Mouse (Mus musculus): Measurements from ENCODE around the gene Sephs1. TPM values are rescaled to one million over a fixed set of nuclear protein-coding genes. Genes with fewer than 3 reads are reported as not detected.

Sephs1 gene
- 10 to 100 TPM; 19.3 to 26.1 (median 24.4) TPM for total RNA-seq (2022)

DNA sequence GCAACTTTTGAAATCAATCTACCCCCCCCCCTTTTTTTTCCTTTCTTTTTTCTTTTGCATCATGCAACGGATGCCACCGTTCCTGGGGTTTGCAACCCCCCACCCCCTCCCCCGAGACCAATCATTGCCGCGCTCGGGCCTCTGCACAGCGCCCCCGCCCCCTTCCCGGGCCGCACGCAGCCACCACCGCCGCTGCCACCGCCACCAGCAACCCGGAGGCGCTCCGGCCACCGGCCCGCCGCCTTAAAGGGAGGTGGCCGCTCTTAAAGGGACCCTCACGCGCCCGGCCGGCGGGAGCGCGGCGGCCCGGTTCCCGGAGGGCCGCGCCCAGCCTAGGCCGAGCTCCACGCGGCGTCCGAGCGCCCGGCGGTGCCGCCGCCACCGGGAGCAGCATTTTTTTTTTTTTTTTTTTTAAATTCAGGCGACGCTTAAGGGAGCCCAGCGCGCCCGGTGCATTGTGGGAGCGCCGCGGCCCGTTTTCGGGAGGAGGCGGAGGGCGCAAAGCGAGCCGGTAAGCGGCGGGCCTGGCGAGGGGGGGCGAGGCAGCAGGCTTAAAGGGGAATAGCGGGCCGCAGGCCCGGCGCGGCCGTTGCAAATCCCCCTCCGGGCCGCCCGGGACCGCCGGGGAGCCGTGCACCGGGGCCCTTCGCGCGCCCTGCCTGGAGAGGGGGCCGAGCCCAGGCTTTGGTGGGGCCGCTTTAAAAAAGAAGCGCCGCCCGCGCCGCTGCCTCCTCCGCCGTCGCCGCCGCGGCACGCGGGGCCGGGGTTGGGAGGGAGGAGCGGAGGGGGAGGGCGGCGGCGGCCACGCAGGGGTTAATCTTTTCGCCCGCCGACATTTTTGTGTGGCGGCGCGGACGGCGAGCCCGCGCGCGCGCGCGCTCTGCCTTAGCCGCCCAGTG is at the start of gene Sephs1:
Sephs1 (plus strand) TSS at position 215 of the 899 bp plus-strand sequence.
- DNase-seq (ENCODE audit: low spot score in 2 of 2), result peak; percentile 68 to 79

DNA sequence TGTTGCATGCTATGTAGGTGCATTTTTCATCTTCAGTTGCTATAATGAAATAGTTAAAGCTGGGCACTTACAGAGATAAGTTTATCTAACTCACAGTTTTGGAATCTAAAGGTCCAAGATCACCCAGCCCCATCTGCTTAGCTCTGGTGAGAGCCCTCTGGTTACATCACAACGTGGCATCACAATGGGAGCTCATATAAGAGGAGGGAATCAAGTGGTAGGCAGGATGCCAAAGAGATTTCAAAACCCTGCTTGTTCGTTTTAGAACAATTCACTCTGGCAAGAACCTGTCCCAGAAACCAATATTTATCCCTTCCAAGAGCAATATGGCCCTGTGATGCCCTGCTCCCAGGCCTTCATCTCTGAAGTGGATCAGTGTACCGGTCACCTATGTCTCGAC is 49.2 kb upstream of the Sephs1 start:
- DNase-seq (ENCODE audit: low spot score in 2 of 2), result no peak

DNA sequence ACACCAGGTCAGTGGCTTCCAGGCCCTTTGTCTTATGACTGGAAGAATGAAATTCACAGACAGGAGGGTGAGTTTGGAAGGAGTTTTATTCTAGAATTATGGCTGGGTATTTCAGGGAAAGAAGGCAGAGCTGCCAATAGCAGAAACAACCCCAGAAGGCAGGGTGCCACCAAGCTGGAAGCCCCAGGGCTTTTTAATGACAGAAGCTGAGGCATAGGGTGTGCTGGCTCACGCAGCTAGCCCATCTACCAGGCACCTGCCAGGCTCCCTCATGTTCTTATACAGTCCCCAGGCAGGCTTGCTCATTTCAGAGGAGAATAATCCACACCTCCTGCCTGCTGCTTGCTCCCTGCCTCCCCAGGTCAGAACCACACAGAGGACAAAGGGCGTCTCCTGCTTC is 31.9 kb upstream of the Sephs1 start:
- DNase-seq (ENCODE audit: low spot score in 2 of 2), result no peak

DNA sequence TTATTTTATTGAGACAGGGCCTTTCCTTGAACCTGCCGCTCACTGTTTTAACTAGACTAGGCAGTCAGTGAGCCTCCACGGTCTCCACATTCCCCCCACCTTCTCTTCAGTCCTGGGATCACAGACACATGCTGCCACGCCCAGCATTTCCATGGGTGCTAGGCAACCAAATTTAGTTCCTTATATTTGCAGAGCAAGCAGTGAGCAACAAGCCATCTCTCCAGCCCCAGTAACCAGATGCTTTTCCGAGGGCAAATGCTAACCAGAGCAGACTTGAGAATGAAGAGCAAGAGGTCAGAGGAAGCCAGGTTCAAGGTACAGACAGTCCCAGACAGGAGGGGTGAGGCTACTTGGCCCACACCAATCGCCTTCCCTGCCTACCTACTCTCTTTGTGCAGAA is 24.2 kb upstream of the Sephs1 start:
- no peak for DNase-seq (ENCODE audit: low spot score in 2 of 2)

DNA sequence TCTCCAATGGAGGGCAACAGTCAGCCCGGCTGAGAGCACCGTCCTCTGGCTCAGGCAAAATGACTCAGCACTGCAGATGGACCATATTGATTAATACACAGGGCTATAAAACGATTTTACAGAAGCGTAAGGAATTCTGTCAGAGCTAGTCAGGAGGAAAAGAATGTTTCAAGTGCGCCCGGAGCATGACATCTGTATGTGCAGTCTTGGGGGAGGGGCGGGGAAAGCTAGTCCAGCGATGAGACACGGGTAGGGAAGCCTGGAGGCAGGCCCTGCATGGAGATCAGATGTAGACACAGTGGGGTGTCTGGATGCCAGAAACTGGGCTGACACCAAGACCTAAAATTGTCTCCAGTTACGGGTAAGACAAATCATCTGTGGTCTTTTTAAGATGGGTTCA is 23.2 kb upstream of the Sephs1 start:
- no peak for DNase-seq (ENCODE audit: low spot score in 2 of 2)

DNA sequence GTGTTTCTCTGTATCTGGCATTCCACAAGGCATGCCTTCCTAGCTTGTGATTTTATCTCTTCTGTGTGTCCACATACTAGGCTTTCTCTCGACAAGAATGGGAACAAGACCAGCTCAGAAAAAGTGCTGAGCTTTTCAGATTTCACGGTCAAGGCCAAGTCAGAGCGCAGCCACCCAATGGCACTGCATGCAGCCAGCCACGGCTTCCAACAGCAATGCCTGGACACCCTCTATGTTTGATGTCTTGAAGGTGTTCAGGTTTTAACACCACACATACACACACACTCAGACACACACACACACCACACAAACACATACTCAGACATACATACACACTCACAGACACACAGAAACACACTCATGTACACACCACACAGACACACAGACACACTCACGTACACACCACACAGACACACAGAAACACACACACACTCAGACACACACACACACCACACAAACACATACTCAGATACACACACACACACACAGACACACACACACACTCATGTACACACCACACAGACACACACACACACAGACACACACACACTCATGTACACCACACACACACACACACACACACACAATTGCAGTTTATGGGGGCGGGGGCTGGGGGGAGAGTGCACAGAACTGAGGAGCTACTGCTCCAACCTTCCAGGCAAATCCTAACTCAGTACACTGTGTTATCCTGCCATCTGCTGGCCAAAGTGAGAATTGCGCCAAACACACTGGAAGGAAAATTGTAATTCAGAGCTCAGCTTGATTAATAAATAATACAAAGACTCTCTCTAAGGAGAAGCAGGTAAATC is 17.2 kb upstream of the Sephs1 start:
- DNase-seq (ENCODE audit: low spot score in 2 of 2), result peak in 1 of 2 experiments; percentile 86

DNA sequence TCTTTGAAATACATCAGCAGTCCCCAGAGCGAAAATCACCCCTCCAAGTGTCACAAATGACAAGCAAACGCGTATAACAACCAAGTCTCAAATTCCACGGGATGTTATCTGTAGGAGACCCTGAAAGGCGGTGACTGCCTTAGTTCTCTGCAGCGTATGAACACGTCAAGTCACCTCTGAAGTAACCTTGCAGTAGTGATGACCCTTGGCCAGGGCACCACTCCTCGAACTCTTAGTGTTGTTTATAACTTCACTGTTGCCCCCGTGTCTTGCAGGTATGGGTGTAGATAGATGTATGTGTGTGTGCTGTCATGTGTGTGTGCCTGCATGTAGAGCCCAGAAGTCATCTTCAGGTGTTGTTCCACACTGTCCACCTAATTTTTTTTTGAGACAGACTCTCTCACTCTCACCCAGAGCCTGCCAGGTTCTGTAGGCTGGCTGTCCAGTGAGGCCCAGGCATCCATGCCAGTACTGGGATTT is 16.5 kb upstream of the Sephs1 start:
- no peak for DNase-seq (ENCODE audit: low spot score in 2 of 2)

DNA sequence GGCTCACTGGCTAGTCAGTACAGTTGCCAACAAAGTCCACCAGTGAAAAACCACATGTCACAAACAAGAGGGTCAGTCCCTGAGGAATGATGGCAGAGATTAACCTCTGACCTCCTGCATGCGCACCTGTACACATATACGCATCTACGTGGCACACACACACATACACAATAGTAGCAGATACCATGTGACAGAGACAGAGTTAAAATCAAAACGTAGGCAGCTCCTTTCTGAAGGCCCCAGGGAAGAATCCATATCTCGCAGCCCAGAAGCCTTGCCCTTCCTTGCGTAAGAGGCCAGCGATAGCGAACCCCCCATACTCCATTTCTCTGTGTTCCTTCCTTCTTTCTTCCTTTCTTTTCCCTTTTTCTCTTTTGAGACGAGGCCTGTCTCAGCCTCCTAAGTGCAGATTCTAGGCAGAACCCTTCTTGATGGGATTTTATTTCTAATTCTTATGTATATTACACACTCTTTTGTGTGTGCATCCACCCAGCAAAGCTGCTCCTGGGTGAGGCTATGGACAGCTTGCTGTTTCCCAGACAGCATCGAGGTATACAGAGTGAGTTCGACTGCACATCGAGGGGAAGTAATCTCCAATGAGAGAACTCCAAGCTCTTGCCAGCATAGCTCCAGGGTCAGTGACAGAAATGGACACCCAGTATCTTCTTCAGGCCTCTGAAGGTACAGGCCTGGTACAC is 13.2 kb upstream of the Sephs1 start:
- DNase-seq (ENCODE audit: low spot score in 2 of 2), result no peak

DNA sequence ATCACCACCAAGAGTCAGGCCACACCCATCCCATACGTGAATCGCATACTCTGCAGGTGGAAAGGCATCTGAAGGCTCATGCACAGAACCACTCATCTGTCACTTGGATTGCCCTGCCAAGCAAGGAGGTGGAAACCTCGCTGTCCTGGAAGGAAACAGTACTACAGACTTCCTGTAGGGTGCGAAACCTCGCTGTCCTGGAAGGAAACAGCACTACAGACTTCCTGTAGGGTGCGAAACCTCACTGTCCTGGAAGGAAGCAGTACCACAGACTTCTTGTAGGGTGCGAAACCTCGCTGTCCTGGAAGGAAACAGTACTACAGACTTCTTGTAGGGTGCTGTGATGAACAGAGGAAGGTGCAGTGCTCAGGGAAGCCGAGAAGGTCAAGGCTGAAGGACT is 8.6 kb upstream of the Sephs1 start:
- no peak for DNase-seq (ENCODE audit: low spot score in 2 of 2)

DNA sequence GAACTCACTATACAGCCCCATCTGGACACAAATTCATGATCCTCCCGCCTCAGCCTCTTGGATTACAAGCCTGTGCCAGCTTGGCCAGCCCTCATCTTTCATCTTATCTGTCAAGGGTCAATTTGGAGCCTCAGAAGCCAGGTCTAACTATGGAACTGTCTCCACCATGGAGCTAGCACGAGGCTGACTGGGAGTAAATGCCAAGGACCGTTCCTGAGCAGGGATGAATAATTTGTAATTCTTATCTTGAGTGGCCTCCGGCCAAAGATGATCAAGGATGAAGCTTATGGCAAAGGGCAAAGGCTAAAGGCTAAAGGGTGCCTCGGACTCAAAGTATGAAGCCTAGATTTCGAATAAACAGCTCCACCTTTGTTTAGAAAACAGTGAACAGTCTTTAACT is 8.0 kb upstream of the Sephs1 start:
- DNase-seq (ENCODE audit: low spot score in 2 of 2), result no peak

DNA sequence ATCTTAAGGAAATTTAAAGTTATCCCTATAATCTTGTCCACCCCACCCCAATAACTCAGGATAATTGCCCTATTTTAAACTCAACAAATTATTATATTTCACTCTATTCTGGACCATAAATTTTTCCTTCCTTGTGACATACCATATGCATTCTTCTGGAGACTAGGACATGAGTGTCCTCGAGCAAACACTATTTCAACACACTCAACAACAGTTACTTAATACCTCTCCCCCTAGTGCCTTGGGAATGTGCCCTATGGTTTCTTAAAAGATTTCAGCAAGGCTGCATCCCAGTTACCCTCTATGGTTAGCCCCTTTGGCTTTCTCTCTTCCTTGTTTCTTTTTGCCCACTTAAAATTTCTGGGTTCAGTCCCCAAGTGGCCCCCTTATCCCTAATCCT is 6.3 kb upstream of the Sephs1 start:
- no peak for DNase-seq (ENCODE audit: low spot score in 2 of 2)

DNA sequence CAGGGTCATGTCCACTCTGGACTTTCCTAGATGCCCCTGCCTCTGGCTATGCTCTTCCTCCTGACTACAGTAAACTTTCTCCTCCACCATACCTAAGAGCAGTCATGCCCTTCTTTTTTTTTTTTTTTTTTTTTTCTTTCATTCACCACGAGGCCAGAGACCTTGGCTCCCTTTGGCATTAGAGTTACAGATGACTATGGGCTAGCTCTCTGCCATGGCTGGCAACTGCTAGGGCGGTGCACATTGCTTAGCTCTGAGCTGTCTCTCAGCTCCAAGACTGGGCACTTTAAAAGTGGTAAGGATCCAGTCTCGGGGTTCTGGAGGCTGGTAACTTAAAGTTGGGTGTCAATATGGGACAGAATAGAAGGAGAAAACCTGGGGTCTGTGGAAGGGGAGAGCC is 5.2 kb upstream of the Sephs1 start:
- no peak for DNase-seq (ENCODE audit: low spot score in 2 of 2)

DNA sequence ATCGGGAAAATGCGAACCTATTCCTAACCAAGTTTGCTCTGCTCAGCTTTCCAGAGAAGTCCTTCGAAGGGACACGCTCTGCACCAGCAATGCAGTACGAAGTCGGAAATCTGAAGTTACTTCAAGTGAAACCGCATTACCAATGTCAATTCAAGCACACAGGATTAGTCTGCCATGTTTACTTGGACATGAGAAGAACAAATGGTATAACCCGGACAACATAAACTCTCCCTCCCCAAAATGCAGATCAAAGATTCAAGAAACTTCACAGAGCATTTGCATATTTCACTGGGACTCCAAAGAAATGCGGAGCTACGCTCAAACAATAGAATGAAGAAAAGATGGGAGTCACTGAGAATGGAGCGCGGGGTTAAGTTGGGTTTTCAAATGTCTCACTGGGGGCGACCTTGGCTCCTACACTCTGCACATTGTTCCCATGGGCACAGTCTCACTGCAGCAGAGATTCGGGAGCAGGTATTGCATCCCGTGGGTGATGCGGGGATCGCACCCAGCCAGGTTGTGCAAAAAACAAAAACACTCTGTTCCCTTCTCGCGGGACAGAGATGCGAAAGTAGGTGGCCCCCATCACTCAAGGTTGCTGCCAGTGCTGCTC is 521 bp upstream of the Sephs1 start:
- DNase-seq (ENCODE audit: low spot score in 2 of 2), result peak; percentile 26 to 30

DNA sequence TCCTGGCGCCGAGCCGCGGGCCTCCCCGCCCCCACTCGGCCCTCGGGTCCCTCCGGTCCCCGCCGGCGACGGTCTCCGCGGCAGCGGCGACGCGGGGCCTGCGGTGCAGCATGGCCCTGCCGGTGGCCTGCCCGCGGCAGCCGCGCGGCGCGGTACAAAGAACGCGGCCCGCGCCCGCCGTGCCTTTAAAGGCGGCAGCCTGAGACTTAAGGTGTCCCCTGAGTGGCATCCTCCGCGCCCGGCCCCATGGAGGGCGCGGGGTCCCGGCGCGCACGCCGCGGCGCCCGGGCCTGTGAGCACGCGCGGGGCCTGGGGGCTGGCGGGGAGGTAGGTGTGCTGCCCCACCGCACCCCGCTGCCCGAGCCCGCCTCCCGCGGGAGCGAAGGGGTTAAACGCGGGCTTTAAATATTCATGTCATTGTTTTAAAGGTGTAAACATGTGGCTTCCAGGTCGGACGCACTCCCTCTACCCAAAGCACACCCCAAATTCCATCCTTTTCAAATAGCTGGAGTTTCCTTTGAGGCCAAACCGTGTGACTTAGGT is 956 bp downstream of the Sephs1 start:
- peak; percentile 58 to 61 for DNase-seq (ENCODE audit: low spot score in 2 of 2)

DNA sequence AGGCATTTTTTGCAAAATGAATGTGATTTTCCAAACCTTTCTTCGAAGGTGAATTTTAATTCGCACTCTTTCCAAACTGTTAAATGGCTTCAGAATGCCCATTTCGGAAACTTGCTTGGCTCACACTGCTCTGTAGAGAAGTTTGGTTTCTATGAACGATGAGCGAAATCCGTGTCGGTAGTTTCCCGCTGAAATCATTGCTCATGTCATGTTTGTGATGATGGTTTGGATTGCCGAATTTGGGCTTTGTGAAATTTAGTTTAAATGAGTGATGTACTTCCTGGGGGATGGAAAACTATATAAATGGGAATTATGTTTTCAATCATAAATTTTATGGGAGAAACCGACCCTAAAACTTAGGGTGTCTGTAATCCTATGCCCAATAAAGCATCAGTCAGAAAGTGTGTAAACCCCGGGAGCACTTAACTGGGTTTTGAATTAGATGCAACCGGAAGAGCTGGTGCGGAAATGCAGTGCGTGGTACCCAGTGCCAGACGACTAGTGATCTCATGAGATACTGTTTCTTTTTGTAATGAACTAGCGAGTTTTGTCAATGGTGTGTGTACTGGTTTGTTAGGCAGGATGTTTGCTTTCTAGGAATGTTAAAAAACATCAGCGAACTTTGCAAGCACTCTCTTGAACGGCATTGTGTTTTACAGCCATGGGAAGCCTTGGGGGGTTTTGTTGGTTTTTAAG is 1.8 kb downstream of the Sephs1 start:
- DNase-seq (ENCODE audit: low spot score in 2 of 2), result no peak

DNA sequence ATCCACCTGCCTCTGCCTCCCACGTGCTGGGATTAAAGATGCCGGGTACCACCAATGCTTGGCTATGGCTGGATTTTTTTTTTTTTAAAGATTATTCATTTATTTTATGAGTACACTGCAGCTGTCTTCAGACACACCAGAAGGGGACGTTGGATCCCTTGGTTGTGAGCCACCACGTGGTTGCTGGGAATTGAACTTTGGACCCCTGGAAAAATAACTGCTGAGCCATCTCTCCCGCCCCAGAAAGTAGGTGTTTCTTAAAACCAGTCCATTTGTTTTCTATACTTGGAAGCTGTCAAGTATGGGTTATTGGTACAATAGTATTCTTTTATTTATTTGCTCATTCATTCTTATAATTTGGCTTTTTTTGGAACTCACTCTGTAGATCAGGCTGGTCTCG is 5.5 kb downstream of the Sephs1 start:
- no peak for DNase-seq (ENCODE audit: low spot score in 2 of 2)

DNA sequence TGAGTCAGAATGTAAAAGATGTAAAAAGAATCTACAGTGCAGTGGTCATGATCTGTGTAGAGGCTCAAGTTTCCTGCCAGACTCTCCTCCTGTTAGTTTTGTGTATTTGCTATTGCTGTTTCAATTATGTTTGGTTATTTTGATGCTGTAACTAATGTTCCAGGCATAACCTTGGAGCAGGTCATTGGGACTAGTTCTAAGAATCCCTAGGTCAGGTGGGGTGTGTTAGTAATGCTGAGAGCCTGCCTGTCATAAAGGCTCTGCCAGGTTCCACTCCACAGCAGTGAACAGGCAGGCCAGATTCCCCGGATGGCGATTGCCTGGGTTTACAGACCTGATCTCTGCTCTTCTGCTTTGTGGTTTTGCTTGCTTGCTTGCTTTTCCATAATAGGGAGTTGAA is 14.2 kb downstream of the Sephs1 start:
- no peak for DNase-seq (ENCODE audit: low spot score in 2 of 2)

DNA sequence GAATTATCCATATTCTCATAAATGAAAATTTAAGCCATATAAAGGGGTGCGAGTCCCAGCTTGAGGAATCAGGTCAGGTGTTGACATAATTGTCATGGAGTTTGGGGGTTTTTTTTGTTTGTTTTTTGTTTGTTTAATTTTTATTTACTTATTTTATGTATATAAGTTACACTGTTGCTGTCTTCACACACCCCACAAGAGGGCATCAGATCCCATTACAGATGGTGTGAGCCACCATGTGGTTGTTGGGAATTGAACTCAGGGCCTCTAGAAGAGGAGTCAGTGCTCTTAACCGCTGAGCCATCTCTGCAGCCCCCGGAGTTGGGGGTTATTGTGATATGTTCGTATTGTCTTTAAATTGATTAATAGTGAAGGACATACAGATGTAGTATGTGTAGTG is 15.6 kb downstream of the Sephs1 start:
- no peak for DNase-seq (ENCODE audit: low spot score in 2 of 2)

DNA sequence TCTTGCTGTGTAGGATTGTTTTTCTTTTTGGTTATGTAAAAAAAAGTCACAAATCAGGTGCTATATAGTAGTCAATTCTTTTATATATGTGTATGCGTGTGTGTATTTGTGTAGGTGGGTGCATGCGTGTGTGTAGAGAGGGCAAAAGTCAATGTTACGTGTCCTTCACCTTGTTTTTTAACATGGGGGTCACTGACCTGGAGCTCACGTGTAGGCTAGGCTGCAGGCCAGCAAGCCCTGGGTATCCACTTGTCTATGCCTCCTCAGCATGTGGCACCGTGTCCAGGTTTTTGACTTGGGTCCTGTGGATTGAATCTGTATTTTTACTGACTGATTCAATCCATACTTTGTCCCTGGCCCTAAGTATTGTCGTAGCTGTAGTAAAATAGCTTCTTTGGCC is 19.3 kb downstream of the Sephs1 start:
- DNase-seq (ENCODE audit: low spot score in 2 of 2), result no peak

DNA sequence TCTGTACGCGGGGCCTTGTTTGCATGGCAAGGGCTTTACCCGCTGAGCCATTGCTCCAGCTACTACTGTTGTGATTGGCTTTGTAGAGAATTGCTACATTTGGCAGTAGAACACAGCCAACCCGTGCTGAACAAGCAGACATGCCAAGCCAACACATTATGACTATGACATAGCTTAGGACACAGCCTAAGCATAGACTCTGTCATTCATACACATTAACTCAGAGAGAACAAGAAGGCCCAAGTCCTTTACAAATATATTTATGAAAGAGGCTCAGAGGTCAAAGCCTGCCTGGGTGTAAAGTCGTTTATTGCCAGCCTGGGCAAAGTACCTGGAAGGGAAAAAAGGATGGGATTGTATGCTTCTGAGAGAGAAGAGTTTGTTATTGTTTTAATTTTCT is 21.0 kb downstream of the Sephs1 start:
- DNase-seq (ENCODE audit: low spot score in 2 of 2), result no peak

DNA sequence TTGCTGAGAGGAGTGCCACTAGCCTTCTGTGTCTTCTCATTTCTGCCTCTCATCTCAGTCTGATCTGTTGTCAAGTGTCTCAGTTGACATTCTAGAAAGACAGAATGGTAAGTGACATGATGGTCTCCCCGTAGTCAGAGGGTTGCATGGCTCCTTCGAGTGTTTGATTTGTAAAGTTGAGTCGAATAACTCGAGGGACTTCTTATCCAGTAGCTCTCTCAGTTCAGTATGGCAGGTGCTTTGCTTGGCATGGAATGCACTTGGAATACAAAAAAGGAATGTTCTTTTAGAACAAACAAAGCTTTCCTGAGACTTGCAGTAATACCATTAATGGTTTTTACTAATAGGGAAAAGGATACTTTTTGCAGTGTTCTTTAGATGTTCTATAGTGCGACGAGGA is 25.8 kb downstream of the Sephs1 start:
- no peak for DNase-seq (ENCODE audit: low spot score in 2 of 2)
